Mouse (Mus musculus): Measurements from ENCODE around the gene Clk1.
"Not testable (repeated sequence)": the region's sequence is repeated elsewhere in the genome, so short reads cannot be mapped to it uniquely, and the experiment has no call there.

Clk1 gene

GRCm38 (mm10) chr1:58407321-58407720 is 16.5 kb downstream of the Clk1 start:
- no peak for DNase-seq (ENCODE audit: low spot score in 2 of 2)

DNA sequence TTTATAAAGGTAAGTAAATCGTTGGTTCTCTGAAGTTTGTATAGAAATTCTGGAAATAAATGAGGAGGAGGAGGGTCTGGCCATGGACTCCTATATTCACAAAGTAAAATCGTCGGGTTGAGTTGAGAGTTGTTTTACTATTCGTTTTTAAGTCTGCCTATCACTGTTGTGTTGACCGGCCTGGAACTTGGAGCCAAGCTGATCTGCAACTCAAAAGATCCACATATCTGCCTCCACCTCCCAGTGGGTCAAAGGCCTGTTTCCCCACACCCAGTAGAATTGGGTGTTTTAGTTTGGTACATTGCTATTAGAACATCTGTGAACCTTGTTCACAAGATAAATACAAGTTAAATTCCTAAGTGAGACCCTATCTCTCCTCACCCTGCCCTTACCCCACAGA is 20.1 kb downstream of the Clk1 start:
- DNase-seq (ENCODE audit: low spot score in 2 of 2): no peak

GRCm38 (mm10) chr1:58401396-58401795 is 22.5 kb downstream of the Clk1 start:
- no peak for DNase-seq (ENCODE audit: low spot score in 2 of 2)

- no peak for DNase-seq (ENCODE audit: low spot score in 2 of 2)
Measured at GRCm38 (mm10) chr1:58397731-58398130, 26.1 kb downstream of the Clk1 start.

DNA sequence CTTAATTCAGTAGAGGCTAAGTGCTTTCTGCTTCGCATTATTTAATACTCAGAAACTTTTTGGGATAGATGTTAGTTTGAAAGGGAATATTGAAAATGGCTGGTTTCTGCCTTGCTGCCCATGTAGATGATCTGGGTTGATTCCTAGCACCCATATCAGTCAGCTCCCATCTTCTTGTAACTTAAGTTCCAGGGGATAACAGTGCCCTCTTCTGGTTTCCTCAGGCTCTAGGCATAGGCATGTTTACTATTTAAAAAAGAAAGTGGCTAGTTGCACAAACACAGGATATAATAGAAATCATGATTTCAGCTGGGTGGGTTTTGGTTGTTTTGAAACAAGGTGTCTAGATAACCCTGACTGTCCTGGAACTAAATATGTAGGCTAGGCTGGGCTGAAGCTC is 27.7 kb downstream of the Clk1 start:
- DNase-seq (ENCODE audit: low spot score in 2 of 2): no peak

DNA sequence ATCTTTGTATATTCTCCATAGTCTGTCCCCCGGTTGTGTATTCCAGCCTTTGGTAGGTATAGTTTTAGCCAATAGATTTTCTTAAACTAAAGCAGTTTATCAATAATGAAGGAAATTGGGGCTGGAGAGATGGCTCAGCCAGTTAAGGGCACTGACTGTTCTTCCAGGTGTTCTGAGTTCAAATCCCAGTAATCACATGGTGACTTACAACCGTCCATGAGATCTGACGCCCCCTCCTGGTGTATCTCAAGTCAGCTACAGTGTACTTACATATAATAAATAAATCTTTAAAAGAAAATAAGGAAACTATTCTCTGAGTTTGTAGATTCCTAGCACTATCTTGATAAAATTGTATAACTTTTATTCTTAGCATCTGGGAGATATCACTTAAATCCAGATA is 28.5 kb downstream of the Clk1 start:
- no peak for DNase-seq (ENCODE audit: low spot score in 2 of 2)

DNA sequence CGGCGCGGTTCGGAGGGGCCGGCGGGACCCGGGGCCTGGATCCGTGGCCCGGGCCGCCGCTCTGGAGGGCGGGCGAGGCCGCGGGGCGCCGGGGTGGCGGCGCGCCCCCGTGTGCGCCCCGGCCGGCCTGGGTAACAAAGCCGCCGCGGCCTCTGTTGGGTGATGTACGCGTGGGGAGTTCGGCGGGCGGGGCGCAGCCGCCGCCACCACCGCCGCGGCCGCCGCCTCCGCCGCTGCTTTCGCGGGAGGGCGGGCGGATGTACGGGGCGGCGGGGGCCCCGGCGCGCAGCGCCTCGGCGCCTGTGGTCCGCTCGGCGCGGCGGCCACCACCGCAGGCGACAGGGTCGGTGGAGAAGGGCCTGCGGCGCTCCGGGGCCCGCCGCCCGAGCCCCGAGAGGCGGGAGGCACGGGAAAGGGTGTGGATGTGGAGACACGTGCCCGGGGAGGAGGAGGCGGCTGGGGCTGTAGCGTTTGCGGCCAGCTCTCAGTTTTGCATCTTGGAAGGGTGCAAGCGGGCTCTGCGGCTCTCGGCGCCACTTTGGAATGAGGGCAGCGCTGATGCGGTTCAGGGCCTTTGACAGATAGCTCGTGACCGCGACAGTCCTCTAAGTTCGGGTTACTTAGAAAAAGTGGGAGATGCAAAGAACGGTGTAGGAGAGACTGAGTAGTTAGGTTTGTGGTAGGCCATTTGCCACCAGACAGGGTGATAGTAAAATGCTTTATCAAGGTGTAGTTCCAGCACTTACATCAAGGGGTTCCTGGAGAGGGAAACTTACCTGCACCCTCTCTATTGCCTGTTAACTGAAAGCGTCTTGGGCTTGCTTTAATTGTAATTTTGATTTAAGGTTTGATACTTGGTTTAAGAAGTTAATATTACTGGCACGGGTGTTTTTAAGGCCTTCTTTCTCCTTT is 30.3 kb downstream of the Clk1 start:
- DNase-seq (ENCODE audit: low spot score in 2 of 2): peak; percentile 23 to 51

GRCm38 (mm10) chr1:58392652-58393283 is 31.1 kb downstream of the Clk1 start, which contains the start of gene Bzw1:
Gene Bzw1, plus strand, starts transcription at chr1:58392898.
- peak; percentile 89 to 93 for DNase-seq (ENCODE audit: low spot score in 2 of 2)

DNA sequence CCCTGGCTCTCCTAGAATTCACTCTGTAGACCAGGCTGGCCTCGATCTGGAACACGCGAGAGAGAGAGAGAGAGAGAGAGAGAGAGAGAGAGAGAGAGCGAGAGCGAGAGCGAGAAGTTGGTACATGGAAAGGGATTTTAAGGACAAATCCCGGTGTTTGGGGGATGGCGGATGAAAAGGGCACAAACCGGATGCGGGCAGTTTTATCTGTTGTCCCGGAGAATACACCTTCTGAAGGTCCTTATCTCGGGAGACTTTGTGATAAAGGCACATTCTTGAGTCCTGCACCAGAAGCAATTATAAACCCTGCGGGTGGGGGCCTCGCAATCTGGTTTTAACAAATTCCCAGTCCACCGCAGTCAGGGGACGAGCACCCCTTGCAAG is 31.6 kb downstream of the Clk1 start:
- no peak for DNase-seq (ENCODE audit: low spot score in 2 of 2)

- no peak for DNase-seq (ENCODE audit: low spot score in 2 of 2)
Measured at GRCm38 (mm10) chr1:58391421-58392267, 32.2 kb downstream of the Clk1 start.

DNA sequence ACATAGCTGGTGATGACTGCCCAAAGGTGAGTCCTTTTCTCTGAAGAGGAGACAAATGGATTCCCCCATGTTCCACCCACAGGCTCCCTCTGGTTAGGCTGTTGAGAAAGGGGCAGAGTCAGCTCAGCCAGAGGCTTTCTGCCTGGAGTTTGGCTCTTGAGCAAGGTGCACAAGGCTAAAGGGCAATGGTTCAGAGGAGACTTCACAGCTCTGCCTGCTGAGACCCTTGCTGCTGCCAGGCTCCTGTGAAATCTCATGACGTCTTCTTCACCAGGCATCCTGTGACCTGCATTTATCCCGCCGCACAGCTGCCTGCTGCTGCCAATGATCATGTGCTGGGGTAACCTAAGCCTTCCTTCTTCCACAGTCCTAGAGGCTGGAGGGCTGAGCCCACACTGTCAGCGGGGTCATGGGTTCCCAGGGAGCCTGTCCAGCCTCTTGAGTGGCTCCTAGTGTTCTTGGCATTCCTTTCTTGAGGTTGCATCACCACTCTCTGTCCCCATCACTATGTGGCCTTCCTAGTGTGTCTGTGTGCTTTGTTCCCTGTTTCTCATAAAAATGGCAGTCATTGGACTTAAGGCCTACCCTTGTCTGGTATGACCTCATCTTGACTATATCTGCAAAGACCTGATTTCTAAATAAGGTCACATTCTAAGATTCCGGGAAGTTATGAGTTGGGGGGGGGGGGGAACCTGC is 41.1 kb downstream of the Clk1 start:
- DNase-seq (ENCODE audit: low spot score in 2 of 2): peak in 1 of 2 experiments; percentile 16

GRCm38 (mm10) chr1:58375574-58376147 is 48.2 kb downstream of the Clk1 start:
- no peak for DNase-seq (ENCODE audit: low spot score in 2 of 2)

DNA sequence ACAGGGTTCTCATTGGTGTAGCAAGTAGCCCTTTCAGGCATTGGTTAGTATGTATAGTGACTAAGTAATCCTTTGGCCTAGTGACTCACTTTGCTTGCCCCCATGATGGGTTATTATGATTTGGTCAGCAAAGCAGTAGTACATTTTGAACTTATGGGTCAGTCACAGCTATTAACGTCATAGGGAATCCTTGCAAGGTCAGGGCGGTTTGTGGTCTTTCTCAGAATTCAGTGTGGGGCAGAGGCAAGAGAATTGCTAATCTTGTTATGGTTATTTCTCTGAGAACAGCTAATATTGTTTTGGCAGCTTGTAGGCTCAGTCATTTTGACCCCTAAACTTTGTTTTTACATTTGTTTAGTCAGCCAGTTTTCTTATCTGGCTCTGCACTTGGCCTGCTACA is 49.6 kb downstream of the Clk1 start:
- not testable (repeated sequence) for DNase-seq (ENCODE audit: low spot score in 2 of 2)

- DNase-seq (ENCODE audit: low spot score in 2 of 2): no peak
Measured at GRCm38 (mm10) chr1:58369716-58370115, 54.1 kb downstream of the Clk1 start.

GRCm38 (mm10) chr1:58366737-58367471 is 57.0 kb downstream of the Clk1 start:
- peak in 1 of 2 experiments; percentile 26 for DNase-seq (ENCODE audit: low spot score in 2 of 2)

DNA sequence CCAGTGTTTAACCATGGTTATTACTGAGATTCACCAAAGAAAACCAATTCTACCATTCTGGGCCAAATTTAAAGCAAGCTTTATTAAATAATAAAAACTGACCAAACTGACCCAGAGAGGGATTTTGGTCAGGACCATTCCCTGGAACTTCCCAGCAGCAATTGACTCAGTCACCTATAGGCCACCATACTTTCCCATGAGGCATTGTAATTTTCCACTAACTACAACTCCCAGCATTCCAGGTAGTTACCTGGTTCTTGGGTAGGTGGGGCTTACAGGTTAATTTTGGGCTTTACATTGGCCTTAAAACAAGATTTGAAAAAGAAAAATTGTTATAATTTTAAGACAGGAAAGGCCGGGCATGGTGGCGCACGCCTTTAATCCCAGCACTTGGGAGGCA is 58.0 kb downstream of the Clk1 start:
- no peak for DNase-seq (ENCODE audit: low spot score in 2 of 2)

GRCm38 (mm10) chr1:58364551-58364950 is 59.3 kb downstream of the Clk1 start:
- DNase-seq (ENCODE audit: low spot score in 2 of 2): no peak

- DNase-seq (ENCODE audit: low spot score in 2 of 2): no peak
Measured at GRCm38 (mm10) chr1:58362296-58362695, 61.6 kb downstream of the Clk1 start.

Measured in urinary bladder, postnatal 36 days (tissue).